Mouse (Mus musculus): ENCODE data around the gene Nacad.
A peak's percentile ranks its signal among the peaks of the same experiment; 100 is the strongest.
"Not testable (repeated sequence)": the region's sequence is repeated elsewhere in the genome, so short reads cannot be mapped to it uniquely, and the experiment has no call there.

The Nacad gene

GRCm38 (mm10) chr11:6605491-6606399 lies at the start of gene Nacad:
Gene Nacad, minus strand, starts transcription at chr11:6606053.
- no peak for DNase-seq

GRCm38 (mm10) chr11:6654903-6655302 lies 49.0 kb upstream of the Nacad start:
- DNase-seq: peak; percentile 87

- DNase-seq: not testable (repeated sequence)
Observed at GRCm38 (mm10) chr11:6652978-6653377, 47.1 kb upstream of the Nacad start.

GRCm38 (mm10) chr11:6650519-6650918 lies 44.7 kb upstream of the Nacad start:
- DNase-seq: no peak

GRCm38 (mm10) chr11:6647831-6648724 lies 42.2 kb upstream of the Nacad start:
- no peak for DNase-seq

DNA sequence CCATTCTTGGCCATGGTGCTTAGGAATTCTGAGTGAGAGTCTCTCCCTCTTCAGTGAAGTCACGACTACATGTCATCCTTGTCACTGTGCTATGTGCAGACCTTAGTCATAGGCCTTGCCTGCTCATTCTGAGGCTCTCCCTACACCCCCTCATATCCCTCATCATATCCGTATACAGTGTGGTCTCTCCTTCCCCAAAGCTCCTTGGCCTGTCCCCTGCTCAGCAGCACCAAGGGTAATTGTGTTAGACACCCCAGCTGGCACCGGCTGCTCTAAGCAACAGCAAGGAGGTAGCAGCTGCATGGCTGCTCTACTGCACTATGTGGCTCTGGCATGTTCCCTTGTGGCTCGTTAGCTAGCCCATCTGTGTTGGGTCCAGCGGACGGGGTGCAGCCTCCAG lies 38.7 kb upstream of the Nacad start:
- DNase-seq: no peak

DNA sequence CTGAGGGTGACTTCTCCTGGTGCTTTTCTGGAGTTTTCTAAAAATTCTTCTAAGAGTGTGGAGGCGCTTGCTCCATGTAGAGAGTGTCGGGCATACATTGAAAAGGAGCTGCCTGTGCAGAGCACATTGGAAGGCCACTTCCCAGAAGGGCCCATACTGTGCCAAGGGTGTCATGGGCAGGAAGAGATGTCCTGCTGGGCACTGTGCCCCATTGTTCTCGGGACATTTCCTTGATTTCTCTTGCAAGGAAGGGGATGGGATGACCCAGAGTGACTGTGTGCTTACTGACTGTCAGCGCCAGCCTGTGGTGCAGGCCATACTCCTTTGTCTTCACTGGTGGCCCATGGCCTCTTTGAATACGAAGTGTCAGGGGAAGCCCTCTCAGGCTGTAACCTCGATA lies 33.2 kb upstream of the Nacad start:
- DNase-seq: no peak

- DNase-seq: no peak
Observed at GRCm38 (mm10) chr11:6638537-6638936, 32.7 kb upstream of the Nacad start, which contains the start of gene Wap. Gene Wap, minus strand, starts transcription at chr11:6638637.

- no peak for DNase-seq
Observed at GRCm38 (mm10) chr11:6636150-6636549, 30.3 kb upstream of the Nacad start.

- no peak for DNase-seq
Observed at GRCm38 (mm10) chr11:6629655-6630054, 23.8 kb upstream of the Nacad start.

GRCm38 (mm10) chr11:6628568-6628967 lies 22.7 kb upstream of the Nacad start:
- peak; percentile 55 for DNase-seq

- peak; percentile 15 for DNase-seq
Observed at GRCm38 (mm10) chr11:6627731-6628130, 21.9 kb upstream of the Nacad start.

GRCm38 (mm10) chr11:6626388-6626772 lies 20.5 kb upstream of the Nacad start:
- DNase-seq: no peak

DNA sequence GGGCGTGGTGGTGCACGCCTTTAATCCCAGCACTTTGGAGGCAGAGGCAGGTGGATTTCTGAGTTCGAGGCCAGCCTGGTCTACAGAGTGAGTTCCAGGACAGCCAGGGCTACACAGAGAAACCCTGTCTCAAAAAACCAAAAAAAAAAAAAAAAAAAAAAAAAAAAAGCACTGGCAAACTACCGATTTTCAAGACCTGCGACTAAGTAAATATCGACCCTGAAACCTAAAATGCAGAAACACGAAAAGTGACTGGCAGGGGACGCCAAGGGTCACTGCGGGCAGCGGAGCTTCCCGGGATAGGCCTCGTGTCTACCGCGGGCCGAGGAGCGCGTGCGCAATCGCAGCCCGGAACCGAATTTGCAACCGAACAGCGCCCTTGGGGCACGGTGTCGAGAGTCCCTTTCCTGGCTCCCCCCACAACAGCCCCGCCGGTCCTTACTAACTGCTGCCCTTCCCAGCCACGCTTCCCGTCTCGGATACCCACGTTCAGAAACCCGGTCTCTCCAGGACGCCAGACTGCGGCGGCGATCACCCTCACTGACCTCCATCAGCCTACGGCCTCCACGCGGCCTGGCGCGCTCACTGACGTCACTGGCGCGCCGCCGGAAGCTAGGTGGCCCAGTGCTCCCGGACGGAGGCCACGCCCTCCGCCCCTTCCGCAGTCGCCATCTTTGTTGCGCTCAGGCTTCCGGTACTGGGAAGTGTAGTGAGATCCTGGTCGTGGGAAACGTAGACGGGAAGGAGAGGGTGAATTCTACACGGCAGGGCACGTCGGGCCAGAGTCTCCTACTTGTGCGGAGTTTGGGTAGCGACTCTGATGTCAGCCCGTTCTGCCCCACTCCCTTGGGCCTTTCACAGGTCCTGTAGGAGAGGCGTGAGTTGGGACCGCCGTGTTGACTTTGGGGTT lies 19.9 kb upstream of the Nacad start, which contains the start of gene Tbrg4:
Gene Tbrg4, minus strand, starts transcription at position 590 of the 910 bp plus-strand sequence.
- peak; percentile 96 for DNase-seq

- no peak for DNase-seq
Observed at GRCm38 (mm10) chr11:6624619-6625382, 18.9 kb upstream of the Nacad start.

GRCm38 (mm10) chr11:6623704-6624103 lies 17.9 kb upstream of the Nacad start:
- no peak for DNase-seq

- DNase-seq: no peak
Observed at GRCm38 (mm10) chr11:6615250-6616205, 9.7 kb upstream of the Nacad start.

GRCm38 (mm10) chr11:6605021-6605481 lies 802 bp downstream of the Nacad start:
- no peak for DNase-seq

DNA sequence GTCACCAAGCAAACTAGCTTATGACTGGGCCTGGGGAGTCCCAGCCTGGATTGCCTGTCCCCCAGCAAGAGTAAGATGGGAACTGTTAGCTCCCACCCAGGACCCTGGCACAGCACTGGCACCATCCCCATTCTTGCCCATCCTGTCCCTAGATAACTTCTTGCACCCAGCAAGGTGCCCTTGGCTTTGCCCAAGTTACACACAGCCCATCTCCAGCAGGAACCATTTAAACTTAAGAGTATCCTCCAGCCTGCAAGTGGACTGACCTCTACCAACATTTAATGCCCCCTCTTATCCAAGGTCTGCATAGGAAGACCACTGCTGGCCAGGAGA lies 1.3 kb downstream of the Nacad start:
- DNase-seq: no peak

GRCm38 (mm10) chr11:6603887-6604603 lies 1.8 kb downstream of the Nacad start:
- peak; percentile 55 for DNase-seq

Data from kidney, postnatal 14 days (tissue).